Mouse (Mus musculus): Measurements from ENCODE around the gene Zdhhc18. TPM values are rescaled to one million over a fixed set of nuclear protein-coding genes. Genes with fewer than 3 reads are reported as not detected.

The Zdhhc18 gene
- total and polyA plus RNA-seq, 3 experiments, result 6.7 to 15.6 TPM; not detected in 1

- DNase-seq (ENCODE audit: low read depth, low spot score), result peak; percentile 96
- Histone ChIP-seq H3K9me3 (replicated peaks; ENCODE audit: insufficient read depth, low read length) (no peaks in the 10 kb centered on the region), H3K79me2 (ENCODE audit: control insufficient read depth, insufficient read depth, low read length, poor library complexity) (peaks cover 7% of the 10 kb centered on the region; the same call in 1 of the 2 replicates), H3K27me3 (ENCODE audit: control insufficient read depth in 1 of 2, insufficient read depth in 2 of 2, low read length in 2 of 2) (no peaks in the 10 kb centered on the region), H3K27ac (ENCODE audit: control insufficient read depth, low read depth, low read length) (peak within 1 kb of the TSS; percentile 81), H3K4me3 (ENCODE audit: control insufficient read depth in 1 of 2, insufficient read depth in 1 of 2, low read depth in 2 of 2, low read length in 2 of 2) (peak within 1 kb of the TSS; percentile 86 to 95), H3K36me3 (ENCODE audit: control insufficient read depth in 1 of 2, insufficient read depth in 2 of 2, low read length in 2 of 2) (peaks cover 0 to 3% of the 10 kb centered on the region in 2 experiments; a peak in 2 of 4 replicates), H3K9ac (ENCODE audit: control insufficient read depth, low read depth, low read length, poor library complexity, severe bottlenecking) (peak within 1 kb of the TSS; percentile 85), H3K4me1 (ENCODE audit: control insufficient read depth in 1 of 2, insufficient read depth in 2 of 2, low read length in 2 of 2) (peaks cover 0 to 6% of the 10 kb centered on the region in 2 experiments; a peak in 2 of 4 replicates)
- peak; percentile 65 for TF ChIP-seq NRF1 (IDR thresholded peaks at IDR 0.05; ENCODE audit: insufficient read depth, low read depth, low read length, poor library complexity, severe bottlenecking)
- peak; percentile 69 for TF ChIP-seq MXI1 (IDR thresholded peaks at IDR 0.05; ENCODE audit: low read depth, low read length)
- TF ChIP-seq SMC3 (IDR thresholded peaks at IDR 0.05; ENCODE audit: low read depth, low read length), result no peak
- TF ChIP-seq TAL1 (IDR thresholded peaks at IDR 0.05; ENCODE audit: low read length), result no peak
- TF ChIP-seq KAT2A (conservative IDR thresholded peaks at IDR 0.05; ENCODE audit: low read depth, low read length), result peak; percentile 58; the same call in 1 of the 2 replicates
- TF ChIP-seq POLR2AphosphoS2 (IDR thresholded peaks at IDR 0.05; ENCODE audit: low read length), result peak; percentile 80
- peak; percentile 76 for TF ChIP-seq TBP (IDR thresholded peaks at IDR 0.05; ENCODE audit: low read depth, low read length)
- peak; percentile 65 to 89; a peak in 3 of 4 replicates for TF ChIP-seq POLR2A (IDR thresholded peaks at IDR 0.05; ENCODE audit: control insufficient read depth in 1 of 2, insufficient read depth in 1 of 2, low read depth in 1 of 2, low read length in 2 of 2, poor library complexity in 1 of 2)
- TF ChIP-seq MAX (IDR thresholded peaks at IDR 0.05; ENCODE audit: low read length), result peak; percentile 43
- peak; percentile 28; the same call in 1 of the 2 replicates for TF ChIP-seq USF1 (IDR thresholded peaks at IDR 0.05; ENCODE audit: low read depth, low read length)
- peak; percentile 95 for TF ChIP-seq ELF1 (IDR thresholded peaks at IDR 0.05; ENCODE audit: low read depth, low read length)
- TF ChIP-seq SIN3A (IDR thresholded peaks at IDR 0.05; ENCODE audit: low read length), result peak; percentile 94
- TF ChIP-seq HCFC1 (IDR thresholded peaks at IDR 0.05; ENCODE audit: low read depth, low read length), result peak; percentile 89
- TF ChIP-seq GABPA (IDR thresholded peaks at IDR 0.05; ENCODE audit: low read depth, low read length), result no peak
- TF ChIP-seq ZC3H11A (IDR thresholded peaks at IDR 0.05; ENCODE audit: low read depth, low read length), result no peak
- TF ChIP-seq MYB (IDR thresholded peaks at IDR 0.05; ENCODE audit: low read depth, low read length), result 0 out of 2 replicates have a peak, but pooled peaks have one; percentile 38
- peak; percentile 54; the same call in 1 of the 2 replicates for TF ChIP-seq MYC (IDR thresholded peaks at IDR 0.05; ENCODE audit: low read depth, low read length)
- peak; percentile 73 for TF ChIP-seq NELFE (IDR thresholded peaks at IDR 0.05; ENCODE audit: low read depth, low read length)
- no peak for TF ChIP-seq ETS1 (IDR thresholded peaks at IDR 0.05; ENCODE audit: low read depth, low read length)
- TF ChIP-seq ZMIZ1 (IDR thresholded peaks at IDR 0.05; ENCODE audit: low read depth, low read length), result peak; percentile 75; the same call in 1 of the 2 replicates
- TF ChIP-seq TCF12 (IDR thresholded peaks at IDR 0.05; ENCODE audit: low read depth, low read length), result peak; percentile 28; the same call in 1 of the 2 replicates
Measured at GRCm38 (mm10) chr4:133584059-133584951, 65.6 kb downstream of the Zdhhc18 start, which contains the start of gene Gpn2. Gene Gpn2 (plus strand): TSS chr4:133584362.
